Mouse (Mus musculus) liver, embryonic 14.5 days (tissue): Measurements from ENCODE around the gene Amph. TPM values are rescaled to one million over a fixed set of nuclear protein-coding genes. Genes with fewer than 3 reads are reported as not detected.

Source experiments
- ATAC-seq: fragments of 200-750 bp; cut with Nextera tagmentation; 2 replicates; pipeline ENCODE4 v1.8.0; 2017; ENCODE audit warnings: moderate number of reproducible peaks, mild to moderate bottlenecking, moderate library complexity; ENCODE audit not compliant: insufficient read depth
- DNase-seq, 3 experiments: peaks; one replicate each; pipeline ENCODE4 v3.0.0-alpha.2; 2012 to 2013; ENCODE audit warnings: low read depth in 3 of 3, low spot score in 3 of 3
- H3K27ac ChIP-seq: fragments of 300-500 bp; sonication (generic); 2 replicates; pipeline ENCODE4 v1.5.1; 2014; ENCODE audit warnings: moderate library complexity, mild to moderate bottlenecking, control low read depth, inconsistent platforms
- H3K27me3 ChIP-seq: fragments of 300-500 bp; sonication (generic); 2 replicates; pipeline ENCODE4 v1.6.1; 2014; ENCODE audit warnings: mild to moderate bottlenecking, low read length, moderate library complexity; ENCODE audit not compliant: control insufficient read depth, insufficient read depth
- H3K36me3 ChIP-seq: fragments of 300-500 bp; sonication (generic); replicated peaks from 2 replicates; pipeline ENCODE4 v1.6.1; 2014; ENCODE audit warnings: low read depth; ENCODE audit not compliant: control insufficient read depth, insufficient read depth
- H3K4me1 ChIP-seq, 2 experiments: fragments of 200-500 bp in 1 of 2; fragments of 300-500 bp in 1 of 2; sonication (generic) in 1 of 2; replicated peaks; 2 replicates each; pipeline ENCODE4 v1.6.1; 2012 to 2014; ENCODE audit warnings: antibody characterized with exemption in 1 of 2, inconsistent platforms in 1 of 2, low read length in 1 of 2; ENCODE audit not compliant: control insufficient read depth in 2 of 2, insufficient read depth in 2 of 2
- H3K4me2 ChIP-seq: fragments of 300-500 bp; sonication (generic); 2 replicates; pipeline ENCODE4 v1.6.1; 2014; ENCODE audit warnings: low read depth, mild to moderate bottlenecking, control low read depth, moderate library complexity
- H3K4me3 ChIP-seq, 2 experiments: fragments of 200-500 bp in 1 of 2; fragments of 300-500 bp in 1 of 2; sonication (generic) in 1 of 2; 2 replicates each; pipeline ENCODE4 v1.5.1; 2012 to 2014; ENCODE audit warnings: low read depth in 2 of 2, low read length in 2 of 2, mild to moderate bottlenecking in 2 of 2, control low read depth in 1 of 2, inconsistent platforms in 1 of 2, moderate library complexity in 1 of 2; ENCODE audit not compliant: insufficient read depth in 1 of 2
- H3K9ac ChIP-seq: fragments of 300-500 bp; sonication (generic); replicated peaks from 2 replicates; pipeline ENCODE4 v1.6.1; 2014; ENCODE audit warnings: mild to moderate bottlenecking, control low read depth, moderate library complexity
- H3K9me3 ChIP-seq: fragments of 300-500 bp; sonication (generic); 2 replicates; pipeline ENCODE4 v1.6.1; 2016; ENCODE audit warnings: low read length, mixed read lengths; ENCODE audit not compliant: control insufficient read depth
- CTCF ChIP-seq: IDR thresholded peaks from 2 replicates; pipeline ENCODE4 v1.5.1; 2016; ENCODE audit warnings: antibody characterized with exemption, low read depth, control low read depth
- EP300 ChIP-seq: IDR thresholded peaks from 2 replicates; pipeline ENCODE4 v1.6.1; 2016; ENCODE audit warnings: antibody characterized with exemption, low read depth
- WGBS: fragments of 180-500 bp; shearing (Covaris S2); extraction: QIAGEN DNeasy Blood & Tissue Kit; methylation state at CpG from one replicate; pipeline ENCODE4 v1.1.7; 2014; ENCODE audit not compliant: insufficient replicate concordance; 5-methylcytosine and 5-hydroxymethylcytosine counted together
- polyA plus RNA-seq, 2 experiments: library from polyadenylated mRNA; depleted of rRNA in 1 of 2; stranded (reverse) in 1 of 2; unstranded in 1 of 2; fragments of >200 nt; fragmentation: Nextera tagmentation in 1 of 2; extraction: Ambion mirVana in 1 of 2; gene quantifications; 2 replicates each; pipeline versions ENCODE4 v1.2.1 to v1.2.3; 2012 to 2014

The Amph gene
- polyA plus RNA-seq, 2 experiments, result 0.20 TPM; not detected in 1

DNA sequence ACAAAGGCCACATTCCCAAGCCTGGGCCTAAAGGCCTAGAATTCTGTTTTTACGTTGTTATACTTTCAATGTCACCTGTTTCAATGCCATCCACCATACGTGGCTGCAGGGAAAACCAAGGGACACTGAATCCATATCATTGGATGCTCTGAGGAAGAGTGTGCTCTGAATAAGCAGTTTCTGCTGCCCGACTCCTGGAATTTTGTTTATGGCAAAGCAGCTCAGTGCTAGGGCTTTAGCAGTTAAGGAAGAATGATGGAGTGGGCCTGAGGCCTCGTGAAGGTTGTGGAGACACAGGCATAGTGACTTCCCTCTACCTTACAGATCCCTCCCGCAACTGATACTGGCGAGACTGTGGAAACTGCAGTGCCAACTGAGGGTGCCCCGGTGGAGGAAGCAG lies 189.2 kb downstream of the Amph start:
- Histone ChIP-seq H3K9me3 (no peaks in the 10 kb centered on the region), H3K36me3 (no peaks in the 10 kb centered on the region), H3K9ac (no peak overlapping the region), H3K4me2 (no peak overlapping the region), H3K4me1 (peaks cover 0 to 12% of the 10 kb centered on the region in 2 experiments), H3K4me3 (no peak overlapping the region), H3K27ac (no peak overlapping the region), H3K27me3 (no peaks in the 10 kb centered on the region)
- WGBS, result 64% methylated on average over 7 of the region's 7 CpGs
- ATAC-seq (no peak), DNase-seq (no peak)
- TF ChIP-seq CTCF (no peak), EP300 (no peak)

DNA sequence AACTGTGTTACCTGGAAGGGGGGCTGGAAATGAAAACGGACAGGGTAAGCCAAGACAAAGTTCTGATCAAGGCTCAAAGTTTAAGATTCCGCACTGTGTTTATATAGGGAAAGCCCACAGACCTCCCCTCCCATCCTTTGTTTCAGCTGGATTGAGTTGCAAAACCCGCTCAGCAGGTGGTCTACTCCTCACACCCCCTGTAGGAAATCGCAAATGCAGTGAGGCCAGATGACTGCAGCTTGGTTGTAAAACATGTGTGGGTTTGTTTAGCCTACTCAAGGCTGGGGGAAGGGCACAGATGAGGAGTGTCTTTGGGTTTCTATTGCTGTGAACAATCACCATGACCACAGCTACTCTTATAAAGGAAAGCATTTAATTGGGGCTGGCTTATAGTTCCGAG lies 189.9 kb downstream of the Amph start:
- Histone ChIP-seq H3K27me3 (no peaks in the 10 kb centered on the region), H3K9me3 (no peaks in the 10 kb centered on the region), H3K4me2 (no peak overlapping the region), H3K27ac (no peak overlapping the region), H3K4me1 (peaks cover 0 to 12% of the 10 kb centered on the region in 2 experiments), H3K4me3 (no peak overlapping the region), H3K36me3 (no peaks in the 10 kb centered on the region), H3K9ac (no peak overlapping the region)
- no peak for DNase-seq
- 69% methylated on average over 5 of the region's 5 CpGs for WGBS
- no peak for ATAC-seq
- TF ChIP-seq EP300 (no peak), CTCF (no peak)

DNA sequence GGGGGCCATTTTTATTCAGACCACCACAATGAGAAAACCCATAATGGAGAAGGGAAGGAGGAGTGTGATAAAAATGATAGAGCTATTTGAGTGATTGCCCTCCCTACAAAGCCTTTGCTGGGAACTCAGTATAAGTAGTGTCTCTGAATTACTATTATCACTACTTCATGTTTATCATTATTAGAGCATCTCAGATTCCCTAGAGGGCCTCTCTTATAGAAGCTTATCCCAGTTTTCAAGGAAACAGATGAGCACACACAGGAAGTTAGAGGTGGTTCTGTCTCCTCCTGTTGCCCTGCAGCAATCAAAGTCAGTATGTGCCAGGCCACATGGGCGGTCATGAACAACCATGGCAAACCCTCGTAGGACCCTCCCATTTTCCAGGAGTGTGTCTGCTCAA lies 190.5 kb downstream of the Amph start:
- H3K27ac ChIP-seq, result no peak overlapping the region
- 73% methylated on average over 2 of the region's 2 CpGs for WGBS
- no peak for ATAC-seq
- H3K9ac ChIP-seq, result no peak overlapping the region
- no peaks in the 10 kb centered on the region for H3K9me3 ChIP-seq
- H3K27me3 ChIP-seq, result no peaks in the 10 kb centered on the region
- peaks cover 0 to 12% of the 10 kb centered on the region in 2 experiments for H3K4me1 ChIP-seq
- no peak overlapping the region for H3K4me3 ChIP-seq
- no peak for DNase-seq
- H3K36me3 ChIP-seq, result no peaks in the 10 kb centered on the region
- H3K4me2 ChIP-seq, result no peak overlapping the region
- TF ChIP-seq CTCF (no peak), EP300 (no peak)

DNA sequence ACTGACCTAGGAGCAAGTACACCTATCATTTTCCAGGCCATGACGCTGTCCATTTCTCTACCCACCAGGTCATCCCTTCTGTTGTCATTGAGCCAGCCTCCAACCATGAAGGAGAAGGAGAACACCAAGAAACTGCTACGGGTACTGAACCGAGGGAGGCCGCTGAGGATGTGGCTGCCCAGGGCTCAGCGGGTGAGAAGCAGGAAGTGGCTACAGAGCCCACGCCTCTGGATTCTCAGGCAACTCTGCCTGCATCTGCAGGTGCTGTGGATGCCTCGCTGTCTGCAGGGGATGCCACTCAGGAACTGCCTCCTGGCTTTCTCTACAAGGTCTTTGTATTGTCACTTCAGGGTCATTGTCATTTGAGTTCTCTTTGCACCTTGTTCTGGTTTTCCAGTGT lies 191.1 kb downstream of the Amph start:
- TF ChIP-seq EP300 (no peak), CTCF (no peak)
- Histone ChIP-seq H3K36me3 (no peaks in the 10 kb centered on the region), H3K9me3 (no peaks in the 10 kb centered on the region), H3K4me3 (no peak overlapping the region), H3K27me3 (no peaks in the 10 kb centered on the region), H3K9ac (no peak overlapping the region), H3K4me2 (no peak overlapping the region), H3K27ac (no peak overlapping the region), H3K4me1 (peaks cover 0 to 12% of the 10 kb centered on the region in 2 experiments)
- WGBS, result 41% methylated on average over 7 of the region's 7 CpGs
- DNase-seq (no peak), ATAC-seq (no peak)

- TF ChIP-seq CTCF (no peak), EP300 (peak; percentile 83)
- H3K27ac ChIP-seq, result no peak overlapping the region
- H3K4me3 ChIP-seq, result no peak overlapping the region
- DNase-seq (no peak), ATAC-seq (peak; percentile 58; the same call in 1 of the 2 replicates)
- no peaks in the 10 kb centered on the region for H3K36me3 ChIP-seq
- no peaks in the 10 kb centered on the region for H3K9me3 ChIP-seq
- H3K27me3 ChIP-seq, result no peaks in the 10 kb centered on the region
- 13% methylated on average over 1 of the region's 1 CpGs for WGBS
- H3K9ac ChIP-seq, result no peak overlapping the region
- peaks cover 0 to 12% of the 10 kb centered on the region in 2 experiments for H3K4me1 ChIP-seq
- H3K4me2 ChIP-seq, result no peak overlapping the region
These were observed 191.8 kb downstream of the Amph start for GRCm38 (mm10) chr13:19139771-19140170.
